Mouse (Mus musculus) adrenal gland, adult 8-10 months (tissue): ENCODE data around the gene Kcne4. TPM values are rescaled to one million over a fixed set of nuclear protein-coding genes. Genes with fewer than 3 reads are reported as not detected.

Experiments used
- DNase-seq: peaks from one replicate; pipeline ENCODE4 v3.0.0; 2022
- total RNA-seq, 4 experiments: library from RNA; stranded (reverse); gene quantifications; 2 replicates each; pipeline ENCODE4 v1.2.4; 2022

Gene Kcne4
- total RNA-seq, 4 experiments from 2014 or later = 6.7 to 9.8 (median 8.4) TPM

- DNase-seq = peak; percentile 18
These were observed 43.5 kb downstream of the Kcne4 start for GRCm38 (mm10) chr1:78860056-78860455.

GRCm38 (mm10) chr1:78862281-78862680, 45.7 kb downstream of the Kcne4 start:
- peak; percentile 4 for DNase-seq

DNA sequence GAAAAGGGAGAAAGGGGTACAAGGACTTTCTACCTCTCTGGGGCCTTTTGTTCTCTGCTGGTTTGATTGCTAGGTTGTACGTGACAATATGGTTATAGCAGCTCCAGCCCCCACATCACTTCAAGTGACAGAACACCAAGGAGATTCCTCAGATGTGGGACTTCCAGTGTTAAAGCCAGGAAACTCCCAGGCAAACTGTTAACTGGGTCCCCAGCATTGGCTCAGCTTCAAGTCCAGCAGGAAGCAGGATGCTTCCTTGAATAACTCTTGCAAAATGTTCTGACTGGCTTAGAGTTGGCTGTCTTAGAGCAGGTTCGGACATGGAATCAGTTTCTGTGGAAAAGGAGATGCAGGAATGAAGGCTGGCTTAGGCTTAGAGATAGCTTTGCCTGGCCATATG, 47.3 kb downstream of the Kcne4 start:
- peak; percentile 8 for DNase-seq

GRCm38 (mm10) chr1:78864351-78864750, 47.8 kb downstream of the Kcne4 start:
- DNase-seq = peak; percentile 46

DNA sequence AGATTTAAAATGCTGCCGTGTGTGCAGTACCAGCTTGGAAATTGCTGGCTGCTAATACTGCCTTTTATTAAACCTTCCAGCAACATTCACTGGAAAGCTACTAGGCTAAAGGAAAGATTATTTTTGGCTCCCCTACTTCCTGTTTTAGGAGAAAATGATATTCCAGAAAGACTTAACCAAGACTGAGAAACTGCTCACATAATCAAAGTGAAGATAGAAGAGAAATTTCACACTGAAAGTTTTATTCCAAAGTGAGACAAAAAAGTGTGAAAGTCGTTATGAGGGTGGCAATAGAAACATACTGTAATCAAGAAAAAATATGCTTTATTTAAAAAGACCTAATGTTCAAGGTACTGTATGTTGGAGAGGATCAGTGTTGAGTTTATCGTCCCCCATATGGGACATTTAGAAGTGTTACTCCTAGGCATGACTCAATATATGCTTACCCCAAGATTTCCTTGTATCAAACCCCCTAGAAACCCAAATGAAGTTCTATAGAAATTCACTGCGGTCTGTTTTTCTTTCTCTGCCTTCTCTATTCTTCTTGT, 48.3 kb downstream of the Kcne4 start:
- DNase-seq = no peak

GRCm38 (mm10) chr1:78865991-78866390, 49.4 kb downstream of the Kcne4 start:
- no peak for DNase-seq

GRCm38 (mm10) chr1:78866455-78866854, 49.9 kb downstream of the Kcne4 start:
- DNase-seq = no peak

Other genes with a start within 250 kb of the Kcne4 start
- 10 to 100 TPM; 28.5 to 36.8 (median 34.4) TPM for gene Acsl3, start 158.9 kb upstream of the Kcne4 start, total RNA-seq
- 1 to 10 TPM; 4.0 to 8.7 (median 5.4) TPM for gene Utp14b, start 158.7 kb upstream of the Kcne4 start, total RNA-seq